Mouse (Mus musculus) kidney, embryonic 16.5 days (tissue): ENCODE measurements around the gene Sox6. TPM values are rescaled to one million over a fixed set of nuclear protein-coding genes. Genes with fewer than 3 reads are reported as not detected.

Source experiments
- ATAC-seq: fragments of 200-750 bp; cut with Nextera tagmentation; 2 replicates; pipeline ENCODE4 v1.8.0; 2017; ENCODE audit warnings: moderate TSS enrichment; ENCODE audit not compliant: low FRiP score, low TSS enrichment
- H3K27ac ChIP-seq: fragments of 300-500 bp; sonication (generic); 2 replicates; pipeline ENCODE4 v1.5.1; 2014; ENCODE audit warnings: low read length
- H3K27me3 ChIP-seq: fragments of 300-500 bp; sonication (generic); 2 replicates; pipeline ENCODE4 v1.6.1; 2014; ENCODE audit warnings: low read length, control low read depth, mixed read lengths; ENCODE audit not compliant: insufficient read depth
- H3K36me3 ChIP-seq: fragments of 300-500 bp; sonication (generic); 2 replicates; pipeline ENCODE4 v1.6.1; 2014; ENCODE audit warnings: low read length, control low read depth, mixed read lengths; ENCODE audit not compliant: insufficient read depth
- H3K4me1 ChIP-seq: fragments of 300-500 bp; sonication (generic); 2 replicates; pipeline ENCODE4 v1.6.1; 2014; ENCODE audit warnings: low read length, control low read depth, mixed read lengths; ENCODE audit not compliant: insufficient read depth
- H3K4me2 ChIP-seq: fragments of 300-500 bp; sonication (generic); replicated peaks from 2 replicates; pipeline ENCODE4 v1.6.1; 2014; ENCODE audit warnings: low read depth, low read length
- H3K4me3 ChIP-seq: fragments of 300-500 bp; sonication (generic); 2 replicates; pipeline ENCODE4 v1.5.1; 2014; ENCODE audit warnings: mild to moderate bottlenecking, low read length
- H3K9ac ChIP-seq: fragments of 300-500 bp; sonication (generic); replicated peaks from 2 replicates; pipeline ENCODE4 v1.6.1; 2014; ENCODE audit warnings: low read length
- H3K9me3 ChIP-seq: fragments of 300-500 bp; sonication (generic); 2 replicates; pipeline ENCODE4 v1.6.1; 2016; ENCODE audit warnings: low read length, control low read depth
- WGBS: fragments of 180-500 bp; shearing (Covaris S2); extraction: QIAGEN DNeasy Blood & Tissue Kit; methylation state at CpG from one replicate; pipeline ENCODE4 v1.1.7; 2014; 5-methylcytosine and 5-hydroxymethylcytosine counted together
- polyA plus RNA-seq: library from polyadenylated mRNA; unstranded; fragments of >200 nt; fragmentation: Nextera tagmentation; extraction: Ambion mirVana; gene quantifications from 2 replicates; pipeline ENCODE4 v1.2.1, GENCODE M21; 2015

Sox6 gene
- polyA plus RNA-seq, 1 experiment from 2014 or later, result 18.9 TPM

DNA sequence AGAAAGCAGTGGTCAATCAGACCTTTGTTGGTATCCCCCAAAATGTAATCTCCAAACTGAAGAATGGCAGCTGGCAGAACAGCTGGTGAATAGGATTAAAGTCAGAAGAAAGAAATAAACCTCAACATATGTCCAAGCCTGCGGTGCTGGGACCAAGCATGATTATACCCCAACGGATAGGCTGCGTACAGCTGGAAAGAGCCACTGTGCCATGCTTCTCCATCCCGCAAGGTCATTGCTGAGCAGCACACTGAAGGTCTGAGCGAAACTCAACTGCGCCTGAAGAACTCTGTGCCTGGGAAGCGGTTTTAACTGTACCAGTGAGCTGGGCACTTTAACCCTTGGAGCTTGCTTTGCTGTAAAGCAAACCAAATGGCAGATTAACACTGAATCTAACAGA, 291.1 kb downstream of the Sox6 start:
- Histone ChIP-seq H3K27ac (no peak overlapping the region), H3K27me3 (no peaks in the 10 kb centered on the region), H3K36me3 (no peaks in the 10 kb centered on the region), H3K4me1 (peaks cover 7% of the 10 kb centered on the region; the same call in 1 of the 2 replicates), H3K9ac (no peak overlapping the region), H3K4me2 (no peak overlapping the region), H3K4me3 (no peak overlapping the region), H3K9me3 (no peaks in the 10 kb centered on the region)
- WGBS, result 84% methylated on average over 7 of the region's 7 CpGs
- no peak for ATAC-seq

DNA sequence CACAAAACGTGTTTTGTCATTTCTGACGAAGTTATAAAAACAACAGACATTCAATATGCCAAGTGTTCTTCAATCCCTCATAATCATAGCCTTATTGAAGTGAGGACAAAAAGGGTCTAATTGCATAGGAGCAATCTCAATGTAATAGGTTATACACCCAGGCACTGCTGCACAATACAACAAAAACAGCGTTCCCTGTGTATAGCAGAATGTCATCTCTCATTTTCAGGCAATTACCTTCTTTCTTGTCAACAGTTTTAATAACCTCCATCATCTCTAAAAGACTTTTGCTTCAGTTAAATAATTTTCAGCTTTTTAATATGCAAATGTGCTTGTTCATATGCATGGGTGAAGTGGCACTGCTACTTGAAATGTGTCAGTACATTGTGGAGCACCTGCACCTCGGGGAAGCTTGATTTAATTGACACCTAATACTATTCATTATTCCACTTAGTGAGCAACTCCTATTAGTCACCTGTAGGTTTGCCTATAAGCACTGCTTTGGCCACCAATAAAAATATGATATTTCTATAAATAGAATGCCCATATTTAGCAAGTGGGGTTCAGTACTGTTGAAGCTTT, 292.8 kb downstream of the Sox6 start:
- no peak overlapping the region for H3K4me2 ChIP-seq
- no peak overlapping the region for H3K9ac ChIP-seq
- no peaks in the 10 kb centered on the region for H3K9me3 ChIP-seq
- peaks cover 3% of the 10 kb centered on the region; the same call in 1 of the 2 replicates for H3K4me1 ChIP-seq
- H3K27me3 ChIP-seq, result no peaks in the 10 kb centered on the region
- 77% methylated on average over 4 of the region's 4 CpGs for whole genome bisulfite sequencing
- H3K36me3 ChIP-seq, result no peaks in the 10 kb centered on the region
- no peak overlapping the region for H3K4me3 ChIP-seq
- ATAC-seq, result no peak
- no peak overlapping the region for H3K27ac ChIP-seq

DNA sequence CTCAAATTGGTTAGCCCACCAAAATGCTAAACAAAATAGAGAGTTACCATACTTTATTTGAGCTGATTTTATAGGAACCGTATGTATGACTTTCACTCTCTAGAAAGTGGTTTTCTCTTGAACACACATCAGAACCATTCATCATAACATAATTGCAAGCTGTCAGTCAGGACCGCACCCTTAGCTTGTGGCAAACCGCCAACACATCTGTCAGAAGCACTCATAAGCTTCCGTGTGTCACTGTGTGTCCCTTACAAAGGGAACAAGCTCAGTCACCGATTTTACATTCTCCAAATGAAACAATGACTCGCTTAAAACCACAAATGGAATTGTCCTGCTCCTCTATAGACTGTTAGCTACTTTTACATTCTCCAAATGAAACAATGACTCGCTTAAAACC, 304.5 kb downstream of the Sox6 start:
- H3K9ac ChIP-seq, result no peak overlapping the region
- no peak overlapping the region for H3K27ac ChIP-seq
- 77% methylated on average over 7 of the region's 7 CpGs for WGBS
- no peaks in the 10 kb centered on the region for H3K9me3 ChIP-seq
- no peak overlapping the region for H3K4me3 ChIP-seq
- no peak for ATAC-seq
- no peaks in the 10 kb centered on the region for H3K4me1 ChIP-seq
- H3K27me3 ChIP-seq, result no peaks in the 10 kb centered on the region
- no peak overlapping the region for H3K4me2 ChIP-seq
- H3K36me3 ChIP-seq, result no peaks in the 10 kb centered on the region

DNA sequence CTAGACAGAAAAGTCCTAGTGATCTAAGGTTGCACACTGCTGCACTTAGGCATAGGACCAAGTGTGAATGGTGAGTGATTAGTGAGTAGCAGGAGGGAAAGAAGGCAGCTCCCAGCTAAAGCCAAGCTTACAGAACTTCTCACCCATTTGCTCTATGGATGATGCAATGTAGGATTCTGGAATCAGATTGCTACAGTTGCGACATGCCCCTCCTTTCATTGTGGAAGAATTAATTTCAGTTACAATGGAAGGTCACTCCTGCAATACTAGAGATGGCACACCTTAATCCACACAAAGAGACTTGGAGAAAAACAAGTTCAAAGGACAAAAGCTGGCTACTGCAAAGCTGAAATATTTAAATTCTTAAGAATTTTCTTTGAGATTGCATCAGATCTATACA, 305.8 kb downstream of the Sox6 start:
- H3K27ac ChIP-seq, result no peak overlapping the region
- H3K9me3 ChIP-seq, result no peaks in the 10 kb centered on the region
- no peak overlapping the region for H3K4me3 ChIP-seq
- H3K9ac ChIP-seq, result no peak overlapping the region
- H3K4me1 ChIP-seq, result no peaks in the 10 kb centered on the region
- no peak overlapping the region for H3K4me2 ChIP-seq
- H3K27me3 ChIP-seq, result no peaks in the 10 kb centered on the region
- WGBS, result 89% methylated on average over 1 of the region's 1 CpGs
- H3K36me3 ChIP-seq, result no peaks in the 10 kb centered on the region
- no peak for ATAC-seq

DNA sequence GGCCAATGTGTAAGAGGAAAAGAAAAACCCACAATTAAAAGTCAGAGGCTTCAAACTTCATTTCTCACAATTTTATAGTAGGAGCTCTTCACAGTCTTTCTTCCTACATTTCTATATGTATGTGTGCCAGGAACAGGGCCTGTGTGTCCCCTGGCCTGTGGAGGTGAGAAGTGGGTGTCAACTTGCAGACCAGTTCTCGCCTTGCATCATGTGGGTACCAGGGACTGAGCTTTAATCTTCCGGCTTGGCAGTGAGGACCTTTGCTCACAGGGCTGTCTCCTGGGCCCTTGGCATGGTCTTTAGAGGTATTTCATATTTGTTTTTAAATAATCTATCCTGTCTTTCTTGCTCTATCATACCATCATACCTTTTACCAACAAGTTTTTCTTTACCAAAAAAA, 311.8 kb downstream of the Sox6 start:
- H3K27ac ChIP-seq, result no peak overlapping the region
- H3K9ac ChIP-seq, result no peak overlapping the region
- no peaks in the 10 kb centered on the region for H3K4me1 ChIP-seq
- H3K27me3 ChIP-seq, result no peaks in the 10 kb centered on the region
- ATAC-seq, result no peak
- 61% methylated on average over 2 of the region's 2 CpGs for WGBS
- no peaks in the 10 kb centered on the region for H3K36me3 ChIP-seq
- no peak overlapping the region for H3K4me2 ChIP-seq
- H3K9me3 ChIP-seq, result no peaks in the 10 kb centered on the region
- H3K4me3 ChIP-seq, result no peak overlapping the region

DNA sequence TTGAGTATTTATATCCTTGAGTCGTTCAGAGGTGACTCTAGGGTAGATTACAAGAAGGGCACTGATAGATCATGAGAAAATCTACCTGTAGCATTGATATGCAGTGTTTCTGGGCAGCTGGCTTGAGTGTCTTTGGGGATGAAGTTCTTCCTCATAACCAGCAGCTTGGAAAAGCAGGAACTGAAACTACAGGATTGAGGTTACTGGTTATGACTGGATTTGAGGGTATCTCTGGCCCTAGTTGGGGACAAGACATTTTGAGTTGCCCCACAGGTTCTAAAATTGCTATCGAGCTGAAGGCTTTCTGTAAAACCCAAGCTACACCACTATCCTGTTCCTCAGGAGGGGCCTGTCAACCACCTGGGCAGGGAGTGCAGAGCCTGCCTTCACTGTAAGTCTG, 314.2 kb downstream of the Sox6 start:
- Histone ChIP-seq H3K27ac (no peak overlapping the region), H3K9ac (no peak overlapping the region), H3K9me3 (no peaks in the 10 kb centered on the region), H3K4me1 (no peaks in the 10 kb centered on the region), H3K36me3 (no peaks in the 10 kb centered on the region), H3K27me3 (no peaks in the 10 kb centered on the region), H3K4me3 (no peak overlapping the region), H3K4me2 (no peak overlapping the region)
- 89% methylated on average over 2 of the region's 2 CpGs for WGBS
- ATAC-seq, result no peak

DNA sequence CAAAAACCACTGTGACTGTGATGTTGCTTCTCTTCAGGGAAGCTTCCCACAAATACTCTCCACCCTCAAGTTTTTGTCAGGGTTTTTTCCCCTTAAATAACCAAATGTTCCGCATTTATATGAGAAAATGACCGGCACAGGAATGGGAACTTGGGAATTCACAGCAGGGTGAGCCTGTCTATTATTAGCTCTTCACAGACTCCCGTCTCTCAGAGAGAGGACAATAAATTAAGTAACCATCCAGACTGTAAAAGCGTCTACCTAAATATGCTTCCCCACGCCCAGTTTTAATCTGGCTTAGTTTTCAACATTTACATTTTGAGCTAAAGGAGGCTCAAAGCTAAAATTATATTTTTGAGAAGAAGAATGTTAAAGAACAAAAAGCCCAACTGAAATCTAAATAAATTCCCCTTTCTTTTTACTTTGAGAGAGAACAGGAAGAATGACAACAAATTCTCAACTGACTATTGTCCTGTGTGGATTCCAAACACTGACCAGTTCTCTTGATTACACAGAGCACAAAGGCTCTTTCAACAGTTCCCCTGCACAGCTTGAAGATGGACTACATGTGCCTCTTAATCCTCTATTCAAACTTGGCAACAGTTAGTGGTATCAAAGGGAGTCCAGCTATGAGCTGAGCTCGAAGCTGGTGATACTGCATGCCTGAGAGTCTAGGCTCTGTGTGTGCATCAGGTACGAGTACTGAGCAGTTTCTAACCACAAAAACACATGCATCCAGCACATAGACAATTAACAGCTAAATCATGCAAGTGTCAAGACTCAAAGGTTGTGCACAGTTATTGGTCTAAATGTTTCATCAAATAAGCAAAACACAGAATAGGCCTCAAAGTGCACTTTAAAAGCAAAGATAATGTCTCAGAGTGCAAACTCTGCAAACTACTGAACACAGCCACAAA, 316.7 kb downstream of the Sox6 start:
- 25% methylated on average over 7 of the region's 7 CpGs for WGBS
- H3K27ac ChIP-seq, result no peak overlapping the region

DNA sequence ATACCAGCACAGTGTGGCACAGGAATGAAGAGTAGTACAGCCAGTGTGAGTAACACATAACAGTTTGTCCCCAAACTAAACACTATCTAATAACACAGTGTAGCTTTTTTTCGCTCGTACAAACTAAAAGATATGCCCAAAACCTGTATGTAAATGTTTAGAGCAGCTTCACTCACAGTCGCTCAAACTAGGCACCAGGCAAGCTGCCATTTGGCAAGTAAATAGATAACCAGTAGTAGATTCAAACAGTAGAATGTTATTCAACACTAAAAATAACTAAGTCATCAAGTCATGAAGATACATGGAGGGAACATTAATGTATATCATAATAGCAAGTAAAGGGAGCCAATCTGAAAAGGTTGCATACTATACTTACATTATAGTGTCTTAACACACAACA, 318.8 kb downstream of the Sox6 start:
- H3K4me1 ChIP-seq, result no peaks in the 10 kb centered on the region
- H3K9me3 ChIP-seq, result no peaks in the 10 kb centered on the region
- H3K4me2 ChIP-seq, result no peak overlapping the region
- no peak overlapping the region for H3K9ac ChIP-seq
- H3K27me3 ChIP-seq, result no peaks in the 10 kb centered on the region
- H3K36me3 ChIP-seq, result no peaks in the 10 kb centered on the region
- 93% methylated on average over 3 of the region's 3 CpGs for WGBS
- no peak overlapping the region for H3K4me3 ChIP-seq
- ATAC-seq, result no peak
- no peak overlapping the region for H3K27ac ChIP-seq

More for the DNA sequence above, 316.7 kb downstream of the Sox6 start:
- no peak for ATAC-seq
- no peak overlapping the region for H3K4me2 ChIP-seq
- H3K9me3 ChIP-seq, result no peaks in the 10 kb centered on the region
- no peak overlapping the region for H3K4me3 ChIP-seq
- H3K36me3 ChIP-seq, result no peaks in the 10 kb centered on the region
- no peaks in the 10 kb centered on the region for H3K27me3 ChIP-seq
- no peaks in the 10 kb centered on the region for H3K4me1 ChIP-seq
- H3K9ac ChIP-seq, result no peak overlapping the region

DNA sequence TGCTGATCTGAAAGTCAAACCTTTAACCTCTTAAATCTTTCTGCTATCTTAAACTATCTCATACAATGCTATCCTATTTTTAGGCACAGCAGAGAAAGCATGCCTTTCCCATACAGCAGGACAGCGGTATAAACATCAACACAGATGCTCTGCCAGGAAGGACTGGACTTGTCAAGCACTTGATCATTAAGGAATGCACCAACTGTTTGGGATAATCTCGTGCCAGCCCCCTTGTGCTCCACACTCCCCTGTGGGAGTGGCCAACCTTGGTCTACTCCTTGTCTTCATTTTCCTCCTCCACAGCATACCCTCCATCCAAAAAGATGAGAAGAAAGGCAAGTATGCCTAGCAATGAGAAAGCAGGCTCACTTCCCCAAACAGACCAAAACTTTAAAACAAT, 332.5 kb downstream of the Sox6 start:
- Histone ChIP-seq H3K36me3 (no peaks in the 10 kb centered on the region), H3K4me3 (no peak overlapping the region), H3K27ac (no peak overlapping the region), H3K27me3 (no peaks in the 10 kb centered on the region), H3K4me2 (no peak overlapping the region), H3K4me1 (no peaks in the 10 kb centered on the region), H3K9me3 (no peaks in the 10 kb centered on the region), H3K9ac (no peak overlapping the region)
- no peak for ATAC-seq
- WGBS, result 22% methylated on average over 2 of the region's 2 CpGs

DNA sequence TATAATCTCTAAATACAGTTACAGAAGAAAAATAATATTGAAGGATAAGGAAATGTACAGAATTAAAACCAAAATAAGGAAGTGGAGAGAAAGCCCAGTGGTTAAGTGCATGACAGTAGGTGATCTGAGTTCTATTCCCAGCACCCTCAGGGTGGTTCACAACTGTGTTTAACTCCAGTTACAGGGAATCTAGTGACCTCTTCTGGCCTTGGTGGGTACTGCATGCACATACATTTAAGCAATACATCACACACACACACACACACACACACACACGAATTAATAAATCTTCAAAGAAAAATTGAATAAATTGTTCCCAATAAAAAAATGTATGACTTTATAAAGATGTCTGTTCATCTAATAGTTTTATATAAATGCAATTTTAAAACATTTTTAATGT, 340.5 kb downstream of the Sox6 start:
- Histone ChIP-seq H3K9ac (no peak overlapping the region), H3K27me3 (no peaks in the 10 kb centered on the region), H3K9me3 (peaks cover 3% of the 10 kb centered on the region), H3K4me2 (no peak overlapping the region), H3K27ac (no peak overlapping the region), H3K36me3 (no peaks in the 10 kb centered on the region), H3K4me1 (no peaks in the 10 kb centered on the region), H3K4me3 (no peak overlapping the region)
- 87% methylated on average over 1 of the region's 1 CpGs for WGBS
- no peak for ATAC-seq
